Mouse (Mus musculus) adrenal gland, postnatal 14 days (tissue): ENCODE results near the gene Ube2g2. TPM values are rescaled to one million over a fixed set of nuclear protein-coding genes. Genes with fewer than 3 reads are reported as not detected.

Source experiments
- microRNA-seq, 2 experiments: library from miRNA; unstranded; fragments of <30 nt; microRNA quantifications; one replicate each; pipeline ENCODE4 v1.2.0; 2021
- total RNA-seq: library from RNA; stranded (reverse); gene quantifications from 2 replicates; pipeline ENCODE4 v1.2.3, GENCODE M21; 2021

Gene Ube2g2
- total RNA-seq, 1 experiment from 2014 or later = 49.8 TPM

Small RNAs within 50 kb of the gene (microRNA-seq; reads per million reads assigned to microRNA genes)
- gene Mir1930 = 12.2 to 13.6 reads per million in 2 experiments

Other genes starting within 250 kb of the Ube2g2 start
- 21.9 and 28.4 TPM in 2 replicates for gene Adarb1, start 204.0 kb upstream of the Ube2g2 start, total RNA-seq
- gene Fam207a, start 106.5 kb upstream of the Ube2g2 start, total RNA-seq = 21.6 and 27.2 TPM in 2 replicates
- gene Itgb2, start 92.0 kb upstream of the Ube2g2 start, total RNA-seq = 5.8 and 16.0 TPM in 2 replicates
- 168 and 172 TPM in 2 replicates for gene Pttg1ip, start 40.6 kb upstream of the Ube2g2 start, total RNA-seq
- gene Sumo3, start 16.2 kb upstream of the Ube2g2 start, total RNA-seq = 93.0 and 111 TPM in 2 replicates
- 23.6 and 31.5 TPM in 2 replicates for gene Gm49325, start 16.1 kb upstream of the Ube2g2 start, total RNA-seq
- gene Tspear, start 64.3 kb downstream of the Ube2g2 start, total RNA-seq = 0.41 TPM in 1 of 2 replicates, not detected in the other
- not detected in 2 replicates for gene Gm19402, start 68.5 kb downstream of the Ube2g2 start, total RNA-seq
- not detected in 2 replicates for gene Gm9508, start 75.0 kb downstream of the Ube2g2 start, total RNA-seq
- not detected in 2 replicates for gene Gm10272, start 84.4 kb downstream of the Ube2g2 start, total RNA-seq
- gene Gm10024, start 89.2 kb downstream of the Ube2g2 start, total RNA-seq = not detected in 2 replicates
- not detected in 2 replicates for gene Gm10142, start 93.5 kb downstream of the Ube2g2 start, total RNA-seq
- gene Krtap12-1, start 98.3 kb downstream of the Ube2g2 start, total RNA-seq = not detected in 2 replicates
- gene Gm10100, start 104.2 kb downstream of the Ube2g2 start, total RNA-seq = not detected in 2 replicates
- gene Gm18596, start 120.4 kb downstream of the Ube2g2 start, total RNA-seq = not detected in 2 replicates
- not detected in 2 replicates for gene Gm9736, start 129.1 kb downstream of the Ube2g2 start, total RNA-seq
- gene Gm3233, start 137.4 kb downstream of the Ube2g2 start, total RNA-seq = not detected in 2 replicates
- gene Gm3238, start 149.1 kb downstream of the Ube2g2 start, total RNA-seq = not detected in 2 replicates
- gene Gm7138, start 154.7 kb downstream of the Ube2g2 start, total RNA-seq = not detected in 2 replicates
- gene Gm3250, start 160.3 kb downstream of the Ube2g2 start, total RNA-seq = not detected in 2 replicates
- gene Gm7137, start 165.9 kb downstream of the Ube2g2 start, total RNA-seq = not detected in 2 replicates
- not detected in 2 replicates for gene Gm9639, start 172.8 kb downstream of the Ube2g2 start, total RNA-seq
- gene Gm19668, start 176.9 kb downstream of the Ube2g2 start, total RNA-seq = not detected in 2 replicates
- gene Gm9507, start 189.6 kb downstream of the Ube2g2 start, total RNA-seq = not detected in 2 replicates
- gene Gm2696, start 192.4 kb downstream of the Ube2g2 start, total RNA-seq = not detected in 2 replicates
- gene Krtap10-4, start 204.8 kb downstream of the Ube2g2 start, total RNA-seq = not detected in 2 replicates
- not detected in 2 replicates for gene Krtap10-10, start 213.7 kb downstream of the Ube2g2 start, total RNA-seq
- not detected in 2 replicates for gene Gm36176, start 224.5 kb downstream of the Ube2g2 start, total RNA-seq
- not detected in 2 replicates for gene Gm10318, start 230.6 kb downstream of the Ube2g2 start, total RNA-seq
- gene Gm3285, start 239.7 kb downstream of the Ube2g2 start, total RNA-seq = not detected in 2 replicates